Mouse (Mus musculus): Measurements from ENCODE around the gene Ahdc1.

- TF ChIP-seq CTCF (IDR thresholded peaks at IDR 0.05; ENCODE audit: low read depth) (no peak), EP300 (optimal IDR thresholded peaks at IDR 0.05) (no peak)
Measured at GRCm38 (mm10) chr4:132972556-132972955, 38.5 kb upstream of the Ahdc1 start.

Data from stomach, postnatal 0 days (tissue).